Mouse (Mus musculus): ENCODE results near the gene Cd8a. TPM values are rescaled to one million over a fixed set of nuclear protein-coding genes. Genes with fewer than 3 reads are reported as not detected.

Cd8a gene
- total and polyA plus RNA-seq, 2 experiments from 2014 or later = not detected

- ATAC-seq (no peak), DNase-seq (ENCODE audit: low spot score) (no peak)
- Histone ChIP-seq H3K9ac (replicated peaks; ENCODE audit: low read length) (no peak overlapping the region), H3K36me3 (ENCODE audit: insufficient read depth, low read length) (no peaks in the 10 kb centered on the region), H3K4me3 (ENCODE audit: low read length) (no peak overlapping the region), H3K27me3 (ENCODE audit: insufficient read depth, low read length) (no peaks in the 10 kb centered on the region), H3K4me2 (ENCODE audit: low read depth, low read length) (no peak overlapping the region), H3K27ac (no peak overlapping the region), H3K9me3 (ENCODE audit: low read length) (no peaks in the 10 kb centered on the region), H3K4me1 (ENCODE audit: insufficient read depth, low read length) (no peaks in the 10 kb centered on the region)
- no peak for TF ChIP-seq CTCF (IDR thresholded peaks at IDR 0.05; ENCODE audit: low read depth)
- 87% methylated on average over 3 of the region's 3 CpGs for WGBS
These were observed 45.6 kb downstream of the Cd8a start for GRCm38 (mm10) chr6:71418874-71419273.

DNA sequence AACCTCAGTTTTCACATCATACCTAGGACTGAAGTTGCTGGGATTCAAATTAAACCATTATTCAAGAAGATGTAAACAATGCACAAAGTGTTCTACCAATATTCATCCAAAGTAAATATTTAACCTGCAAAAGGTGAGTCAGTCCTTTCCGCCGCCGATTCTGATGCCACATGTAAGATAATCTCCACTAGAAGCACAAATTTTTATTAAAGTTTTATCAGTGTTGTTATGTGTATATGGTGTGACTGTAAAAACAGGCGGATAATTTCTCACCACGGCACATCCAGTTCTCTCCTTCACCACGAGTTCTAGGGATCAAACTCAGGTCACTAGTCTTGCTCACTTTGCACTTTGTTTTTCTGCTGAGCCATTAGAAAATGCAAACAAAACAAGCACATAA lies 47.6 kb downstream of the Cd8a start:
- no peaks in the 10 kb centered on the region for H3K4me1 ChIP-seq (ENCODE audit: insufficient read depth, low read length)
- H3K27ac ChIP-seq = no peak overlapping the region
- DNase-seq (ENCODE audit: low spot score) = no peak
- H3K4me3 ChIP-seq (ENCODE audit: low read length) = no peak overlapping the region
- H3K36me3 ChIP-seq (ENCODE audit: insufficient read depth, low read length) = no peaks in the 10 kb centered on the region
- H3K27me3 ChIP-seq (ENCODE audit: insufficient read depth, low read length) = no peaks in the 10 kb centered on the region
- H3K4me2 ChIP-seq (ENCODE audit: low read depth, low read length) = no peak overlapping the region
- no peak for TF ChIP-seq CTCF (IDR thresholded peaks at IDR 0.05; ENCODE audit: low read depth)
- ATAC-seq = no peak
- H3K9me3 ChIP-seq (ENCODE audit: low read length) = no peaks in the 10 kb centered on the region
- H3K9ac ChIP-seq (replicated peaks; ENCODE audit: low read length) = no peak overlapping the region
- WGBS = 91% methylated on average over 6 of the region's 6 CpGs

DNA sequence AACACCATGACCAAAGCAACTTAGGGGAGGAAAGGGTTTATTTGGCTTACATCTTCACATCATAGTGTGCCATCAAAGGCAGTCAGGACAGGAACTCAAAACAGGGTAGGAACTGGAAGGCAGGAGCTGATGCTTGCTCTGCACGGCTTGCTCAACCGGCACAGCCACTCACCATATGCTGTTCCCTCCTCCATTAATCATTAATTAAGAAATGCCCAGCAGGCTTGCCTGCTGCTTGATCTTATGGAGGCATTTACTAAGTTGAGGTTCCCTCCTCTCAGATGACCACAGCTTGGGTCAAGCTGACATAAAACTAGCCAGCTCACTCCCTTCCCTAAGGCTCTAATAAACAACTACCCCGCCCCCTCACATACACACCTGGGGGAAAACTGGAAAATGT lies 48.9 kb downstream of the Cd8a start:
- Histone ChIP-seq H3K9ac (replicated peaks; ENCODE audit: low read length) (no peak overlapping the region), H3K27ac (no peak overlapping the region), H3K4me3 (ENCODE audit: low read length) (no peak overlapping the region), H3K4me2 (ENCODE audit: low read depth, low read length) (no peak overlapping the region), H3K9me3 (ENCODE audit: low read length) (no peaks in the 10 kb centered on the region), H3K36me3 (ENCODE audit: insufficient read depth, low read length) (no peaks in the 10 kb centered on the region; the same call in 1 of the 2 replicates), H3K4me1 (ENCODE audit: insufficient read depth, low read length) (no peaks in the 10 kb centered on the region), H3K27me3 (ENCODE audit: insufficient read depth, low read length) (no peaks in the 10 kb centered on the region)
- DNase-seq (ENCODE audit: low spot score) (no peak), ATAC-seq (no peak)
- no peak for TF ChIP-seq CTCF (IDR thresholded peaks at IDR 0.05; ENCODE audit: low read depth)
- 65% methylated on average over 3 of the region's 3 CpGs for WGBS

- WGBS = 88% methylated on average over 3 of the region's 3 CpGs
- H3K4me3 ChIP-seq (ENCODE audit: low read length) = no peak overlapping the region
- H3K27me3 ChIP-seq (ENCODE audit: insufficient read depth, low read length) = no peaks in the 10 kb centered on the region
- H3K9me3 ChIP-seq (ENCODE audit: low read length) = no peaks in the 10 kb centered on the region
- no peak overlapping the region for H3K4me2 ChIP-seq (ENCODE audit: low read depth, low read length)
- no peak overlapping the region for H3K27ac ChIP-seq
- H3K4me1 ChIP-seq (ENCODE audit: insufficient read depth, low read length) = no peaks in the 10 kb centered on the region
- peak; percentile 69 for TF ChIP-seq CTCF (IDR thresholded peaks at IDR 0.05; ENCODE audit: low read depth)
- ATAC-seq = no peak
- peak; percentile 51 for DNase-seq (ENCODE audit: low spot score)
- H3K9ac ChIP-seq (replicated peaks; ENCODE audit: low read length) = no peak overlapping the region
- peaks cover 4% of the 10 kb centered on the region; the same call in 1 of the 2 replicates for H3K36me3 ChIP-seq (ENCODE audit: insufficient read depth, low read length)
These were observed 49.9 kb downstream of the Cd8a start for GRCm38 (mm10) chr6:71423116-71423515.

DNA sequence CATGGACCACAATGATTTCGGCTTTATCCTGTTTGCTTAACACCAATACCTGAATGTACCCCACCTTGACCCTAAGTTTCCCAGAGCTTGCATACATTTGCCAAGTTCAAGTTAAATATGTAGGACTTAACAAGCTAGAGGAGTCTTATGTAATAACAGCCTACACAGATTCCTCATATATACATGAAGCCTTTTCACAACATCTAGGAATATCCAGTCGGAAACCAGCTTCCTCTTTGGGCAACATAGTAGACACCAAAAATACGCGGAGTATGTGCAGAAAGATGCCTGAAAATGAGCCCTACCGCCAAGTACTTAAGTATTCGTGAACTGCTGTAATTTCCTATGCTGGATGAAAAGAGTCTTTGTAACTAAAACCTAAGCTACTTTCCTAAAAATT lies 52.5 kb downstream of the Cd8a start:
- no peaks in the 10 kb centered on the region for H3K9me3 ChIP-seq (ENCODE audit: low read length)
- H3K27ac ChIP-seq = no peak overlapping the region
- H3K4me2 ChIP-seq (ENCODE audit: low read depth, low read length) = no peak overlapping the region
- no peaks in the 10 kb centered on the region for H3K4me1 ChIP-seq (ENCODE audit: insufficient read depth, low read length)
- peaks cover 4% of the 10 kb centered on the region; the same call in 1 of the 2 replicates for H3K36me3 ChIP-seq (ENCODE audit: insufficient read depth, low read length)
- WGBS = 91% methylated on average over 6 of the region's 6 CpGs
- no peak for TF ChIP-seq CTCF (IDR thresholded peaks at IDR 0.05; ENCODE audit: low read depth)
- no peak for ATAC-seq
- no peak overlapping the region for H3K4me3 ChIP-seq (ENCODE audit: low read length)
- H3K9ac ChIP-seq (replicated peaks; ENCODE audit: low read length) = no peak overlapping the region
- DNase-seq (ENCODE audit: low spot score) = no peak
- H3K27me3 ChIP-seq (ENCODE audit: insufficient read depth, low read length) = no peaks in the 10 kb centered on the region

DNA sequence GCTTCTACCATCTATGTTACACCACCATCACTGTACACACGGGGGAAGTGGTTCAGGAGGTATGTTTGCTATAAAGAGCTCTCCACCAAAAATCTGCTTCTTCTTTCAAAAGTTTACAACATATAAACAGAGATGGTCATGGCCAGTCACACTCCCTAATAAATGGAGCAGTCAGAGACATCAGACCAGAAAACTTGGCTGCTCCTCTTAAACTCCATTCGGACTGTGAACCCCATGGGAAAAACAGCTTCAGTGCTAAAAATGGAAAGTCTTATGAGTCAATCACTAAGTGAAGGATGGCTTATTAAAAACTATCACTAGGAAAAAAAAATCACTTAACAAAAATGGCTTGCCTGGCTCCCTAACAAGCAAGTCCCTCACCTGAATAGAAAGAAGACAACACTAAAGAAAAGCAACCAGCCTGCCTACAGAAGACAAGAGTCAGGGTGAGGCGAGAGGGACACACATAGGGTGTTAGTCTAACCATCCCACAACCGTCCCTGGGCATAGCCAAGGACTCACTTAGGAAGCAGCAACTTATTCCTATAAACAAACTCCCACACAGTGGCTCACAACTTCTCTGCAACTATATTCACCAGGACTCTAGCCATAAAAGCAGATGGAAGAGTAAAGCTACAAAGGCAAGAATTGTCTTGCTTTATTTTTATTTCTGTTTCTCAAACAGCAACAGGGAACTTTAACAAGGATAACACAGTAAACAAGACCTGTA lies 54.9 kb downstream of the Cd8a start:
- Histone ChIP-seq H3K4me3 (ENCODE audit: low read length) (no peak overlapping the region), H3K27me3 (ENCODE audit: insufficient read depth, low read length) (no peaks in the 10 kb centered on the region), H3K4me1 (ENCODE audit: insufficient read depth, low read length) (no peaks in the 10 kb centered on the region), H3K4me2 (ENCODE audit: low read depth, low read length) (no peak overlapping the region), H3K9ac (replicated peaks; ENCODE audit: low read length) (no peak overlapping the region), H3K9me3 (ENCODE audit: low read length) (no peaks in the 10 kb centered on the region), H3K27ac (no peak overlapping the region), H3K36me3 (ENCODE audit: insufficient read depth, low read length) (peaks cover 4% of the 10 kb centered on the region; the same call in 1 of the 2 replicates)
- no peak for TF ChIP-seq CTCF (IDR thresholded peaks at IDR 0.05; ENCODE audit: low read depth)
- WGBS = 82% methylated on average over 4 of the region's 4 CpGs
- ATAC-seq (no peak), DNase-seq (ENCODE audit: low spot score) (no peak)

Other genes starting within 250 kb of the Cd8a start
- 4.9 and 10.2 TPM in 2 replicates for gene Thnsl2, start 229.0 kb upstream of the Cd8a start, total RNA-seq (2014; rRNA removed)
- 6.6 and 6.8 TPM in 2 replicates for gene Thnsl2, start 229.0 kb upstream of the Cd8a start, polyA plus RNA-seq (2015; fragmentation: Nextera tagmentation; extraction: Ambion mirVana)
- not detected in 2 replicates for gene Fabp1, start 173.6 kb upstream of the Cd8a start, total RNA-seq (2014; rRNA removed)
- gene Fabp1, start 173.6 kb upstream of the Cd8a start, polyA plus RNA-seq (2015; fragmentation: Nextera tagmentation; extraction: Ambion mirVana) = not detected in 2 replicates
- gene Krcc1, start 101.8 kb upstream of the Cd8a start, total RNA-seq (2014; rRNA removed) = 11.2 and 11.7 TPM in 2 replicates
- 19.8 and 22.9 TPM in 2 replicates for gene Krcc1, start 101.8 kb upstream of the Cd8a start, polyA plus RNA-seq (2015; fragmentation: Nextera tagmentation; extraction: Ambion mirVana)
- 0.89 and 1.6 TPM in 2 replicates for gene Smyd1, start 51.2 kb upstream of the Cd8a start, total RNA-seq (2014; rRNA removed)
- gene Smyd1, start 51.2 kb upstream of the Cd8a start, polyA plus RNA-seq (2015; fragmentation: Nextera tagmentation; extraction: Ambion mirVana) = 0.18 and 0.19 TPM in 2 replicates
- gene Cd8b1, start 50.6 kb upstream of the Cd8a start, total RNA-seq (2014; rRNA removed) = not detected in 2 replicates
- not detected in 2 replicates for gene Cd8b1, start 50.6 kb upstream of the Cd8a start, polyA plus RNA-seq (2015; fragmentation: Nextera tagmentation; extraction: Ambion mirVana)
- gene Rmnd5a, start 67.2 kb downstream of the Cd8a start, total RNA-seq (2014; rRNA removed) = 44.9 and 46.1 TPM in 2 replicates
- gene Rmnd5a, start 67.2 kb downstream of the Cd8a start, polyA plus RNA-seq (2015; fragmentation: Nextera tagmentation; extraction: Ambion mirVana) = 8.6 TPM in 2 replicates
- 27.9 and 30.4 TPM in 2 replicates for gene Rnf103, start 120.5 kb downstream of the Cd8a start, total RNA-seq (2014; rRNA removed)
- gene Rnf103, start 120.5 kb downstream of the Cd8a start, polyA plus RNA-seq (2015; fragmentation: Nextera tagmentation; extraction: Ambion mirVana) = 23.2 and 25.5 TPM in 2 replicates
- 42.4 and 43.6 TPM in 2 replicates for gene Chmp3, start 170.4 kb downstream of the Cd8a start, total RNA-seq (2014; rRNA removed)
- gene Chmp3, start 170.4 kb downstream of the Cd8a start, polyA plus RNA-seq (2015; fragmentation: Nextera tagmentation; extraction: Ambion mirVana) = 52.2 and 57.9 TPM in 2 replicates